Comparison of ENCODE assay signal across 18 mouse cellular contexts in genomic region chr2:161349110-161349509, GRCm38 (mm10).
DNase-seq lines count a peak whose midpoint lies in the region; ATAC-seq and TF ChIP-seq lines count a peak whose summit lies in the region.
"Had no signal": no experiment of that assay in that cellular context is flagged by ENCODE, and none has a peak within 500 bp of the region (broad histone marks: within the 10 kb centered on the region; RNA-seq: fewer than 3 reads in every experiment).

No protein-coding gene starts in this region.

- H3K27ac ChIP-seq in midbrain, embryonic 10.5 days (replicated peaks) = 0 out of 2 replicates have a peak overlapping the region, but pooled peaks have one; percentile 38
- H3K27ac ChIP-seq in midbrain, embryonic 15.5 days = no peak overlapping the region
- H3K27ac ChIP-seq in forebrain, embryonic 15.5 days (replicated peaks) = no peak overlapping the region
- H3K27ac ChIP-seq in hindbrain, embryonic 16.5 days (ENCODE audit: low read depth, low read length) = no peak overlapping the region
- no peak overlapping the region for H3K27ac ChIP-seq in intestine, postnatal 0 days (ENCODE audit: low read depth, low read length)
- H3K27ac ChIP-seq: heart, embryonic 15.5 days; limb, embryonic 13.5 days had no signal

- no peaks in the 10 kb centered on the region for H3K9me3 ChIP-seq in midbrain, embryonic 10.5 days (replicated peaks)
- H3K9me3 ChIP-seq in midbrain, embryonic 15.5 days = no peaks in the 10 kb centered on the region
- no peaks in the 10 kb centered on the region for H3K9me3 ChIP-seq in forebrain, embryonic 15.5 days
- no peaks in the 10 kb centered on the region for H3K9me3 ChIP-seq in hindbrain, embryonic 16.5 days (ENCODE audit: control insufficient read depth, low read length)
- H3K9me3 ChIP-seq in intestine, postnatal 0 days (ENCODE audit: control insufficient read depth) = no peaks in the 10 kb centered on the region
- H3K9me3 ChIP-seq: heart, embryonic 15.5 days had no signal

- DNase-seq in midbrain, embryonic 10.5 days (ENCODE audit: low spot score) = peak; percentile 32
- DNase-seq in retina, postnatal 1 day = peak; percentile 49
- DNase-seq in MN1 (ENCODE audit: low spot score) = no peak
- DNase-seq: cerebellum, postnatal 36 days; gastrocnemius, postnatal 36 days; kidney, postnatal 25 days; layer of hippocampus, postnatal 36 days; lung, adult 18-20 months; thymus, postnatal 25 days had no signal

- peaks cover 17% of the 10 kb centered on the region for H3K4me1 ChIP-seq in midbrain, embryonic 10.5 days
- H3K4me1 ChIP-seq in midbrain, embryonic 15.5 days = peaks cover 8% of the 10 kb centered on the region; the same call in 1 of the 2 replicates
- peaks cover 10% of the 10 kb centered on the region for H3K4me1 ChIP-seq in forebrain, embryonic 15.5 days
- H3K4me1 ChIP-seq in hindbrain, embryonic 16.5 days (ENCODE audit: control insufficient read depth, insufficient read depth, low read depth, low read length) = peaks cover 4% of the 10 kb centered on the region
- no peaks in the 10 kb centered on the region for H3K4me1 ChIP-seq in intestine, postnatal 0 days (replicated peaks; ENCODE audit: control insufficient read depth, insufficient read depth, low read length)
- H3K4me1 ChIP-seq: heart, embryonic 15.5 days had no signal

- no peak overlapping the region for H3K4me3 ChIP-seq in midbrain, embryonic 10.5 days
- no peak overlapping the region for H3K4me3 ChIP-seq in midbrain, embryonic 15.5 days
- H3K4me3 ChIP-seq in forebrain, embryonic 15.5 days = no peak overlapping the region
- H3K4me3 ChIP-seq in hindbrain, embryonic 16.5 days (ENCODE audit: low read length) = no peak overlapping the region
- H3K4me3 ChIP-seq in intestine, postnatal 0 days (ENCODE audit: low read depth, low read length) = no peak overlapping the region
- H3K4me3 ChIP-seq: heart, embryonic 15.5 days; limb, embryonic 13.5 days had no signal

- no peaks in the 10 kb centered on the region for H3K36me3 ChIP-seq in midbrain, embryonic 10.5 days
- no peaks in the 10 kb centered on the region for H3K36me3 ChIP-seq in midbrain, embryonic 15.5 days (replicated peaks)
- H3K36me3 ChIP-seq in forebrain, embryonic 15.5 days = no peaks in the 10 kb centered on the region
- H3K36me3 ChIP-seq in hindbrain, embryonic 16.5 days (ENCODE audit: control insufficient read depth, insufficient read depth, low read length) = no peaks in the 10 kb centered on the region
- H3K36me3 ChIP-seq in intestine, postnatal 0 days (ENCODE audit: control insufficient read depth, insufficient read depth) = no peaks in the 10 kb centered on the region
- H3K36me3 ChIP-seq: heart, embryonic 15.5 days; limb, embryonic 13.5 days had no signal

- no peak overlapping the region for H3K4me2 ChIP-seq in midbrain, embryonic 15.5 days
- H3K4me2 ChIP-seq in forebrain, embryonic 15.5 days (replicated peaks) = no peak overlapping the region
- no peak overlapping the region for H3K4me2 ChIP-seq in hindbrain, embryonic 16.5 days (ENCODE audit: low read length)
- H3K4me2 ChIP-seq in intestine, postnatal 0 days (replicated peaks; ENCODE audit: low read depth) = no peak overlapping the region
- H3K4me2 ChIP-seq: heart, embryonic 15.5 days; limb, embryonic 13.5 days had no signal

- WGBS in midbrain, embryonic 10.5 days = 35% methylated on average over 4 of the region's 4 CpGs
- WGBS in midbrain, embryonic 15.5 days = 7% methylated on average over 4 of the region's 4 CpGs
- 12% methylated on average over 4 of the region's 4 CpGs for WGBS in forebrain, embryonic 15.5 days
- 19% methylated on average over 4 of the region's 4 CpGs for WGBS in hindbrain, embryonic 16.5 days
- WGBS in intestine, postnatal 0 days = 46% methylated on average over 4 of the region's 4 CpGs

- ATAC-seq in midbrain, embryonic 15.5 days (replicated peaks) = no peak
- ATAC-seq in forebrain, embryonic 15.5 days (replicated peaks) = peak; percentile 80
- peak; percentile 65 for ATAC-seq in hindbrain, embryonic 16.5 days
- no peak for ATAC-seq in intestine, postnatal 0 days
- ATAC-seq: intestine, embryonic 16.5 days; Patski had no signal

- H3K9ac ChIP-seq in midbrain, embryonic 15.5 days = no peak overlapping the region
- H3K9ac ChIP-seq in forebrain, embryonic 15.5 days (replicated peaks) = no peak overlapping the region; the same call in 1 of the 2 replicates
- no peak overlapping the region for H3K9ac ChIP-seq in hindbrain, embryonic 16.5 days (ENCODE audit: low read depth, low read length)
- H3K9ac ChIP-seq in intestine, postnatal 0 days (ENCODE audit: low read depth, low read length) = no peak overlapping the region
- H3K9ac ChIP-seq: heart, embryonic 15.5 days; limb, embryonic 13.5 days had no signal

- no peak for TF ChIP-seq CTCF in intestine, postnatal 0 days (IDR thresholded peaks at IDR 0.05; ENCODE audit: low read depth)

- H3K27me3 ChIP-seq in midbrain, embryonic 10.5 days (ENCODE audit: low read depth, poor library complexity, severe bottlenecking) = peaks cover 8% of the 10 kb centered on the region
- no peaks in the 10 kb centered on the region for H3K27me3 ChIP-seq in midbrain, embryonic 15.5 days (replicated peaks)
- no peaks in the 10 kb centered on the region for H3K27me3 ChIP-seq in forebrain, embryonic 15.5 days
- no peaks in the 10 kb centered on the region for H3K27me3 ChIP-seq in hindbrain, embryonic 16.5 days (replicated peaks; ENCODE audit: control insufficient read depth, insufficient read depth, low read length)
- H3K27me3 ChIP-seq in intestine, postnatal 0 days (replicated peaks; ENCODE audit: control insufficient read depth, insufficient read depth, low read length) = no peaks in the 10 kb centered on the region
- H3K27me3 ChIP-seq: CH12.LX; heart, embryonic 15.5 days; limb, embryonic 13.5 days; Patski had no signal

Comparison
In these comparisons a context has a peak if more than half of its experiments do, and no peak if none do; other contexts are left out.
1. ATAC-seq: peak in forebrain, embryonic 15.5 days (single experiment) and hindbrain, embryonic 16.5 days (single experiment); none in midbrain, embryonic 15.5 days (single experiment) and intestine, postnatal 0 days (single experiment).